Mouse (Mus musculus): ENCODE data around the gene Hnrnpdl.

Hnrnpdl gene

GRCm38 (mm10) chr5:100047143-100047640 is 7.7 kb upstream of the Hnrnpdl start:
- DNase-seq (ENCODE audit: low read depth, low spot score): no peak

GRCm38 (mm10) chr5:100046096-100046495 is 6.6 kb upstream of the Hnrnpdl start:
- no peak for DNase-seq (ENCODE audit: low read depth, low spot score)

GRCm38 (mm10) chr5:100044621-100045020 is 5.2 kb upstream of the Hnrnpdl start:
- no peak for DNase-seq (ENCODE audit: low read depth, low spot score)

- no peak for DNase-seq (ENCODE audit: low read depth, low spot score)
Observed at GRCm38 (mm10) chr5:100044030-100044429, 4.6 kb upstream of the Hnrnpdl start.

GRCm38 (mm10) chr5:100043361-100043760 is 3.9 kb upstream of the Hnrnpdl start:
- DNase-seq (ENCODE audit: low read depth, low spot score): no peak

- no peak for DNase-seq (ENCODE audit: low read depth, low spot score)
Observed at GRCm38 (mm10) chr5:100042467-100042866, 3.0 kb upstream of the Hnrnpdl start.

GRCm38 (mm10) chr5:100041272-100041671 is 1.8 kb upstream of the Hnrnpdl start:
- DNase-seq (ENCODE audit: low read depth, low spot score): no peak

- DNase-seq (ENCODE audit: low read depth, low spot score): no peak
Observed at GRCm38 (mm10) chr5:100040281-100040784, 869 bp upstream of the Hnrnpdl start.

GRCm38 (mm10) chr5:100038714-100039601 is 506 bp downstream of the Hnrnpdl start:
- peak; percentile 77 for DNase-seq (ENCODE audit: low read depth, low spot score)

- no peak for DNase-seq (ENCODE audit: low read depth, low spot score)
Observed at GRCm38 (mm10) chr5:100037965-100038713, 1.3 kb downstream of the Hnrnpdl start.

GRCm38 (mm10) chr5:100036681-100037080 is 2.8 kb downstream of the Hnrnpdl start:
- no peak for DNase-seq (ENCODE audit: low read depth, low spot score)

GRCm38 (mm10) chr5:100035950-100036349 is 3.5 kb downstream of the Hnrnpdl start:
- DNase-seq (ENCODE audit: low read depth, low spot score): no peak

GRCm38 (mm10) chr5:100032646-100033045 is 6.8 kb downstream of the Hnrnpdl start:
- DNase-seq (ENCODE audit: low read depth, low spot score): no peak

- DNase-seq (ENCODE audit: low read depth, low spot score): no peak
Observed at GRCm38 (mm10) chr5:100032107-100032506, 7.4 kb downstream of the Hnrnpdl start.

- no peak for DNase-seq (ENCODE audit: low read depth, low spot score)
Observed at GRCm38 (mm10) chr5:100030069-100030468, 9.4 kb downstream of the Hnrnpdl start.

GRCm38 (mm10) chr5:100024868-100025267 is 14.6 kb downstream of the Hnrnpdl start:
- DNase-seq (ENCODE audit: low read depth, low spot score): no peak

GRCm38 (mm10) chr5:100024403-100024802 is 15.1 kb downstream of the Hnrnpdl start:
- DNase-seq (ENCODE audit: low read depth, low spot score): no peak

GRCm38 (mm10) chr5:100020089-100020488 is 19.4 kb downstream of the Hnrnpdl start:
- DNase-seq (ENCODE audit: low read depth, low spot score): no peak

GRCm38 (mm10) chr5:100012599-100012998 is 26.9 kb downstream of the Hnrnpdl start:
- DNase-seq (ENCODE audit: low read depth, low spot score): no peak

- no peak for DNase-seq (ENCODE audit: low read depth, low spot score)
Observed at GRCm38 (mm10) chr5:100008485-100008884, 31.0 kb downstream of the Hnrnpdl start.

GRCm38 (mm10) chr5:100007040-100007375 is 32.5 kb downstream of the Hnrnpdl start:
- peak; percentile 39 for DNase-seq (ENCODE audit: low read depth, low spot score)

GRCm38 (mm10) chr5:100006324-100007039 is 33.0 kb downstream of the Hnrnpdl start:
- no peak for DNase-seq (ENCODE audit: low read depth, low spot score)
